Mouse (Mus musculus): Measurements from ENCODE around the gene Rap1gap2.

- TF ChIP-seq CTCF (IDR thresholded peaks at IDR 0.05; ENCODE audit: borderline replicate concordance, insufficient read depth, low read depth, low read length) (no peak), POLR2A (IDR thresholded peaks at IDR 0.05; ENCODE audit: borderline replicate concordance, insufficient read depth, low read length) (no peak)
These were observed 33.6 kb downstream of the Rap1gap2 start for GRCm38 (mm10) chr11:74577068-74577467.

Measured in cerebellum, adult 2 months (tissue).